Mouse (Mus musculus): ENCODE measurements around the gene Tpt1. TPM values are rescaled to one million over a fixed set of nuclear protein-coding genes. Genes with fewer than 3 reads are reported as not detected.

Gene Tpt1
- total RNA-seq, 1 experiment from 2014 or later, result 1,390 TPM

DNA sequence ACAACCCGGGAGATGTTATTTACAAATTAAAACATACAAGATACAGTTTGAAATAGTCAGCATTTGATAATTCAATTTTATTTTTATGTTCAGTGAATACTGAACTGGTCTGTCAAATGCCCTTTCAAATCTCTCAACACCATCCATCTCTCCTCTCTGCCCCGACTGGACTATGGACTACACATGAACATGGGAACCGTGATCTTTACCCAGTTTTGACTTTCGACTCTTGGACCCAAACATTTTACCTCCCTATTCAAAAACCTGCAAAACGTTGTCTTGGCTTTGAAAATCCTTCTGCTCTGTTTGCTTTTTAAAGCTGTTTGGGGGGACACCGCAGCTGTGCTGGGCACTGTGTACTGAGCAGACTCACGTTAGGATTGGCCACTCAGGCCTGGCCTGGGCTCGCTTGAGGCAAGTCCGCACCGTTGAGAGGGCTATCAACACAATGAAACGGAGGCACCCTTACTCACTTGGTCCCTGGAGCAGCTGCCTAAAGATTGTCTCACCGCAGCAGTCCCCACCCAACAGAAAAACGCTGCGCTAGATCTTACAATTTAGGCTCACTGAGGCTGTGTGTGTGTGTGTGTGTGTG lies 25.0 kb downstream of the Tpt1 start:
- no peak for ATAC-seq (ENCODE audit: extremely low read depth, insufficient number of reproducible peaks, low FRiP score, poor library complexity, severe bottlenecking)

DNA sequence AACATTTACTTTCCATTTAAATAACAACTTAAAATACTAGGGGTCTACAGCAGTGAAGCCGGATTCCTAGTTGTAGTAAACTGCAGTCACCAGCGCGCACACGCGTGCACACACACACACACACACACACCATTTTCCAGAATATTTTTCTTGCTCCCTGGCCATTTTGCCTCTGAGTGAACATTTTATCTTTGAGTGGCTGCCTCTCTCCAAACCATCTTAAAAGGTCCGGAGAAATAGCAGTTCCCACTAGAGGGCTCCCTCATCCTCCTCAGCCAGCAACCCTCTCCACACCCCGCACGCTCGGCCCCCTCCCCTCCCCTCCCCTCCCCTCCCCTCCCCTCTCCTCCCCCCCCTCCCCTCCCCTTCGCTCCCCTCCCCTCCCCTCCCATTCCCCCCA lies 25.7 kb downstream of the Tpt1 start:
- ATAC-seq (ENCODE audit: extremely low read depth, insufficient number of reproducible peaks, low FRiP score, poor library complexity, severe bottlenecking), result no peak

GRCm38 (mm10) chr14:75871111-75871510 lies 26.2 kb downstream of the Tpt1 start:
- ATAC-seq (ENCODE audit: extremely low read depth, insufficient number of reproducible peaks, low FRiP score, poor library complexity, severe bottlenecking), result no peak

DNA sequence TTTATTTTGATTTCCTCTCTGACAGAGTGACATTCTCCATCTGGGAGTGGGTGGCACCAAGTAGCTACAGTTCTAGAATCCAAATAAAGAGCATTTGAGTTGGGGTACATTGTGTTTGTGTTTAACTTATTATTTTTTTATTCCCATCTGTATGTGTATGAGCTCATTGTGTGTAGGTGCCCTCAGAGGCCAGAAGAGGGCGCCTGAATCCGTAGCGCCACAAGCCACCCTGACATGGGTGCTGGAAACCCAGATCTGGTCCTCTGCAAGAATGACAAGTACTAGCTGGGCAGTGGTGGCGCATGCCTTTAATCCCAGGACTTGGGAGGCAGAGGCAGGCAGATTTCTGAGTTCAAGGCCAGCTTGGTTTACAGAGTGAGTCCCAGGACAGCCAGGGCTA lies 26.9 kb downstream of the Tpt1 start:
- no peak for ATAC-seq (ENCODE audit: extremely low read depth, insufficient number of reproducible peaks, low FRiP score, poor library complexity, severe bottlenecking)

- no peak for ATAC-seq (ENCODE audit: extremely low read depth, insufficient number of reproducible peaks, low FRiP score, poor library complexity, severe bottlenecking)
These were observed 28.7 kb downstream of the Tpt1 start for GRCm38 (mm10) chr14:75873612-75874011.

DNA sequence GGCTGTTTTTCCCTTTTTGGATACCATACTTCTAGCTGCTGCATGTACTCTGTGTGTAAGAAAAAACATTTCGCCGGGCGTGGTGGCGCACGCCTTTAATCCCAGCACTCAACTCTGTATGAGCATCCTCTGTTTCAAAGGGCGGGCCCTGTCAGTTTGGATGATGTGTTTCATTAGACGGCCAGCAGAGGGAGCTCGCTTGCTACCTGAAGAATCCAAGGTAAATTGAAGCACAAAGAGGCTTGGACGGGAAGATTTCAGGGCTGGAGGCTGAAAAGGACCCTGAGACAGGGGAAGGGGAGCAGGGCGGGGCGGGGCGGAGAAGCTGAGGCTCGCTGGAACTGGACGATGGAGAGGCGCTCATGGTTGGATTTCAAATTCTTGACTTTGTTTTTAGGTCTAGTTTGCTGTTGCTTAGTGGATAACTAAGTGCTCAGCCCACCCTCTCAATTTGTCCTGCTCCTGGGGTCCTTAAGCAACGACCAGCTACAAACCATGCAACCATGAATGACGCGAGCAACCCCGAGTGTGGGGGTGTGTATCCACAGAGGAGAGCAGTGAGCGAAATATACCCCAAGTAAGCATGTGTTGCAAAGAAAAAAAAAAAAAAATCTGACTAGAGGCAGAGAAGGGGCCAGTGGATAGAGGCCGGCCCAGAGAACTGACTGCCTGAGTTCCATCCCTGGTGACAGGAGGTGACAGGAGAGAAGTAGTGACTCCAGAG lies 31.6 kb downstream of the Tpt1 start:
- ATAC-seq (ENCODE audit: extremely low read depth, insufficient number of reproducible peaks, low FRiP score, poor library complexity, severe bottlenecking), result peak; percentile 69; the same call in 1 of the 2 replicates

DNA sequence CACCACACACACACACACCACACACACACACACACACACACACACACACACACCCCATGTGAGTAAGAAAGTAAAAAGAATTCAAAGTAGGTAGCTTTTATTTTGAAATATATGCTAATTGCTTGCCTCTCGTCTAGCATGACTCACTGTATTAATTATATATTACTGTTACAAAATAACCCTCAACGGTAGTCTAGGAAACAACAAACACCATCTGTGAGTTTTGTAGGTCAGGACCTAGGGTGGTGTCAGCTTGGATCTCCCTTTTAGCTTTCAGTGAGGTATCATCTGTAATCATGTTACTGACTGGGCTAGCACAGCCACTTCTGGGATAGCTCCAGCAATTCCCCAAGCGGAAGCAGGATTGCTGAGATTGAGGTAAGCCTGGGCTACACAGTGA lies 32.4 kb downstream of the Tpt1 start:
- ATAC-seq (ENCODE audit: extremely low read depth, insufficient number of reproducible peaks, low FRiP score, poor library complexity, severe bottlenecking), result no peak

DNA sequence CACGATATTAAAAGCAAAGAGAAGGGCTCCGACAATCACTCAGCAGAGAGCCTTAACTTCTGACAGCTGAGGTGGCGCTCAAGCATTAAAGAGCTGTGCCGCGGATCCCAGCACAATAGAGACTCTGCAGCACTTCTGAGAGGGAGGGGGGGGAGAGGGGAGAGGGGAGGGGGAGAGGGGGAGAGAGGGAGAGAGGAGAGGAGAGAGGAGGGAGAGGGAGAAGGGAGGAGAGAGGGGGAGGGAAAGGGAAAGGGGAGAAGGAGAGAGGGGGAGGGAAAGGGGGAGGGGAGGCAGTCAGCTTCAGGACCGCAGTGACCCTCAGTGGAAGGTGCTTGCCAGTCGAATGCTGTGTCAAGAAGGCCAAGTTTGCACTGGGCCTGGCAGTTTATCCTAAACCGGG lies 34.1 kb downstream of the Tpt1 start:
- no peak for ATAC-seq (ENCODE audit: extremely low read depth, insufficient number of reproducible peaks, low FRiP score, poor library complexity, severe bottlenecking)

GRCm38 (mm10) chr14:75881856-75882255 lies 37.0 kb downstream of the Tpt1 start:
- no peak for ATAC-seq (ENCODE audit: extremely low read depth, insufficient number of reproducible peaks, low FRiP score, poor library complexity, severe bottlenecking)

- ATAC-seq (ENCODE audit: extremely low read depth, insufficient number of reproducible peaks, low FRiP score, poor library complexity, severe bottlenecking), result no peak
These were observed 38.4 kb downstream of the Tpt1 start for GRCm38 (mm10) chr14:75883330-75883729.

- no peak for ATAC-seq (ENCODE audit: extremely low read depth, insufficient number of reproducible peaks, low FRiP score, poor library complexity, severe bottlenecking)
These were observed 39.0 kb downstream of the Tpt1 start for GRCm38 (mm10) chr14:75883873-75884272.

GRCm38 (mm10) chr14:75892118-75892517 lies 47.2 kb downstream of the Tpt1 start:
- no peak for ATAC-seq (ENCODE audit: extremely low read depth, insufficient number of reproducible peaks, low FRiP score, poor library complexity, severe bottlenecking)

Other genes with a start within 250 kb of the Tpt1 start
- not detected in 2 replicates for gene Erich6b, start 202.8 kb upstream of the Tpt1 start, total RNA-seq (2017)
- 41.1 and 41.4 TPM in 2 replicates for gene Cog3, start 90.6 kb upstream of the Tpt1 start, total RNA-seq (2017)
- gene Slc25a30, start 58.1 kb upstream of the Tpt1 start, total RNA-seq (2017), result 46.4 and 50.7 TPM in 2 replicates
- gene Kctd4, start 109.9 kb downstream of the Tpt1 start, total RNA-seq (2017), result 0.49 and 0.58 TPM in 2 replicates
- 25.4 and 34.4 TPM in 2 replicates for gene Gtf2f2, start 165.8 kb downstream of the Tpt1 start, total RNA-seq (2017)